Mouse (Mus musculus) E14TG2a.4 (cell line): Measurements from ENCODE around the gene Stra6l.

Experiments
- CTCF ChIP-seq: conservative IDR thresholded peaks from 2 replicates; pipeline ENCODE4 v1.5.1; 2014; ENCODE audit warnings: low read length
- POU5F1 ChIP-seq: IDR thresholded peaks from 2 replicates; pipeline ENCODE4 v1.6.1; 2014; ENCODE audit warnings: low read length, borderline replicate concordance

DNA sequence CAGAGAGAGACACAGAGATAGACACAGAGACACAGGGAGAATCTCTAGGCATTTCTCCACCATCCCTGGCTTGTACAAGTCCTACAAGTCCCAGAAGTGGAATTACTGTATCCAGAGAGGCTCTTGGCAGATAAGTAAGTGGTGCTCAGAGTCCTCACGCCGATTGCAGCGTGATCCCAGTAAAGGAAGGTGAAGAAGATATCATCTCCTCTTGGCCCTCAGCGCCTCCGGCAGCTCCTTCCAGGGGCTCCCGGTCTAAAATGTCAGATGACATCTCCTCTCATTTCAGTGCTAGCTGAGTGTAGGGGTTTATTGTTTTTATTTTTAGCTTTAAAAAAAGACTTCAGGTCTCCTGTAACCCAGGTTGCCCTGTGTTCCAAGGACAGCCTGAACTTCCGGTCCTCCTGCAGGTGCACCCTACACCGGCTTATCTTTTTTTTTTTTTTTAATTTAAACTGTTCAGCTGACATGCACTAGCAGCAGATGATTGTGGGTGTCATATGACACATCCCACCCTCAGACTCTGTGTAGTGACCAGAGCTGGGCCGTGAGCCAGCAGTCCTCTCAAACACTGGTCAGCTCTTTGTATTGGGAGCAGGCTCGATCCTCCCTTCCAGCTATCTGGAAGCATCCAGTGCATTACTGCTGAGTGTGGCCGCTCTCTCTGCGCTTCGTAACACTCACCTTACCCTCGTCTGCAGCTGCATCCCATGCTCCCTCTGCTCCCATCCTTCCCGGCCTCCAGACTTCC lies 5.2 kb downstream of the Stra6l start:
- TF ChIP-seq CTCF (no peak), POU5F1 (no peak)
